Mouse (Mus musculus): ENCODE measurements around the gene Snrnp25.

Snrnp25 gene

DNA sequence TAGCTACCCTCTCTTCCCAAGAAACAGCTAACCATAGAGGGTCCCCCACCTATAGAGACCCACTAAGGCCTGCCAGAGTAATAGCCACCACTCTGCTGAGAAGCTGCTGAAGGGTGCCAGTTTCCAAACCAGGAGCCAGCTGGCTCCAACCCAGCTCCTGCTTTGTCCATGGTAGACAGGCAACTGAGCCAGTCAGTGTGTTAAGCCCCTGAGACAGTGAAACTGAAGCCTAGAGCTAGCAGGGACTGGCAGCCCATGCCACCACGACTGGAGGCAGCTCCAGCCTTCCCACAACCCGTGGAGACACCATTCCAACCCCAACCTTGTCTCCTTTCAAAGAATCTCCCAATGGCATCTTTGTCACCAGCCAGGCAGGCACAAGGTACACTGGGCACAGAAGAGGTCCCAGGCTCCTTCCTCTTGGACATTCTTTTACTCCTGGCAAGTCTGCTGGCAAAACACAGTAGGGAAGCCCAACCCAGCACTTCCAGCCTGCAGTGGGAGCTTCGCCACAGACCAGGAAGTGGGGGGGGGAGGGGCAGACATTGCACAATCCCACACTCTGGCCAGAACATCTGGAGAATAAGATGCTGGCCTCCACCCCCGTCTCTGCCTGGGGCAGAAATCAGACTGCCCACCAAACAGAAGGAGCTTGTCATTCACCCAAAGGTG is 19.4 kb downstream of the Snrnp25 start:
- peak; percentile 91 for DNase-seq (ENCODE audit: low spot score)

DNA sequence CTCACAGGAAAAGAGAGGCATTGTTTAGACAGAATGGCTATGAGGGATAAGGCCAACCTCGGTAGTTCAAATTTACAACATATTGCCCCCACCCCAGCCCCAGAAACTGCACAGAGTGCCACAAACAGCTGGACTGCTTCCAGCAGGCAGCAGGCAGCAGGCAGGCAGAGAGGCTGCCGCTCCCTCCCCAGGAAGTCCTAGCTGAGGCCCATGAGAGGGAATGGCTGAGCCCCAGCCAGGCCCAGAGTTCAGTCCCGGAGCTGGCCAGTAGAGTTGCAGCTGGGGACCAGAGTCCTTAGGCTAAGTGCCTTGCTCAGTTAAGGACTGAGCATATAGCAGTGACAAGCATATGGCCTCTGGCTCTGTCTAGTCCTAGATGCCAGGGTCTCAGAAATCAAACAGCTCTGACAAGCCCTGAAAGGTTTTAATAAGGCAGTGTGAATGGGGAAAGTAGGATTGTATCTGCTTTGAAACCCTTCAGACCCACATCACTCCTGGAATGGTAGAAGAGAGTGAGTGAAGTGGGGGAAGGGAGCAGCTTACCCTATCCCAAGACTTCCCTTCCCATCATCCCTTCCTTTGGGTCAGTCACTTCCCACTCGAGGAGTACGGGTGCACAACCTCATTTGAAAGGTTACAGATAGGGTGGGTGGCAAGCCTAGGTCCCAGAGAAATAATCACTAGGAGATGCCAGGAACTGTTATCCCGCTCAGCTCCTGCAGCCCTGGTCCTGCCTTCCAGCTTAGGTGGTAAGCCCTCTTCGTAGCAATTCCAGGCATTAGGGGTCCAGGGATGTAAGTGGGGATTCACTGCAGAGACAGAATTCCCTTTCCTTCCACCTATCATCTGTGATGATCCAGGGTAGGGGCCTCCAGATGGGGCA is 20.2 kb downstream of the Snrnp25 start:
- peak; percentile 45 for DNase-seq (ENCODE audit: low spot score)

DNA sequence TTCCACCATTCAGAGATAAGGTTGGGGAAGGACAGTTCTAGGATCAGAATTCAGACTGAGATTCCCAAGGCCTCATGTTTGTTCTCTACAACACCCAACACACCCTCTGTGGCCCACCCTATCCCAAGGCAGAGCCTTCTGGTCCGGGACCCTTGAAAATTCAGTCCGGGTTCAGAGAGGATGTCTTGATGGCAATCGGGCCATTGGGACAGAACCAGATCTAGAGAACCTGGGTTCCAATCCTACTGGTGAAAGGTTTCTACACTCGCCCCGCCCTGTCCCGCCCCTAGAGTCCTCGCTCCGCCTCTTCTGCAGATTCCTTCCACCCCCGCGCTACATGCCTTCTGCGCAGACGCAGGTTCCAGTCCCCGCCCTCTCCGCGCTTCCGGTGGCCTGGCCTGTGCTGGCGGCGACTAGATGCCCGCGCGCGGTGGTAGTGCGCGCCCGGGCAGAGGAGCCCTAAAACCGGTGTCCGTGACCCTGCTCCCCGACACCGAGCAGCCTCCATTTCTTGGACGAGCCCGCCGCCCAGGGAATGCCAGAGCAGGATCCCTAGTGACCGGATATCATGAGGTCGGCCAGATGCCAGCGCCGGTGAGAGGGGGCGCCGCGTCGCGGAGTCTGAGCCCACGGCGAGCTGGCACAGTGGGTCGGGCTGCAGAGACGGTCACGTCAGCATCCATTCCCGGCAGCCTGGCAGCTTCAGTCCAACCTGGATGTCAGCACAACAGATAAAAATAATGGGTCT is 21.1 kb downstream of the Snrnp25 start, which contains the start of gene Mpg:
TSS of gene Mpg (plus strand) at position 382 of the 748 bp plus-strand sequence.
- peak; percentile 91 for DNase-seq (ENCODE audit: low spot score)

DNA sequence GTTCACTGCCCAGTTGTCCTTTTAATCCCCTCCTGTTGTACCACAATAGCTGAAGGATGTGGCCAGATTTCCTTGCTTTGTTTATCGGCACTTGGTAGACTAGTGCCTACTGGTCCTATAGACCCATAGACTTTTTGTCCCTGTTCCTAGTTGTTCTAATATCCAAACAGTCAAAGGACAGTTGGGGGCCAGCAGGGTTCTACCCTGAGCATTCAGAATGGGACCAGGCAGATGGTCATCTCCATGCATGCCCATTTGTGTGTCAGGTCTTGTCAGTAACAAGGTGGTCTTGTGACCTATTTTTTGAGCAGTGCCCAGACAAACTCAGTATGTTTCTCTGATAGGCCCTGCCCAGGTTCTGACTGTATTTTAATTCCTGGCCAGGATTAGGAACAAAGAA is 21.8 kb downstream of the Snrnp25 start:
- no peak for DNase-seq (ENCODE audit: low spot score)

DNA sequence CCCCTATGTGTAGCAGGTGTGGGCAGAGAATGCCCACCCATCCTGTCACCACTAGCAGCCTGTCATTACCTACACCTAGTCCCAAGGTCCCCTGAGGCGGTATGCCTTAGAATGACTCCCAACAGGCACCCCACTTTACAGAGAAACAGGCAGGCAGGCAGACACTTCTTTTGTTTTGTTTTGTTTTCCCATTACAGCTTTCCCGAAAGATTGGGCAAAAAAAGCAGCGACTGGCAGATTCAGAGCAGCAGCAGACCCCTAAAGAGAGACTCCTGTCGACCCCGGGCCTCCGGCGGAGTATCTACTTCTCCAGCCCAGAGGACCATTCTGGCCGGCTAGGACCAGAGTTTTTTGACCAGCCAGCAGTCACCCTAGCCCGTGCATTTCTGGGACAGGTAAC is 22.3 kb downstream of the Snrnp25 start:
- no peak for DNase-seq (ENCODE audit: low spot score)

DNA sequence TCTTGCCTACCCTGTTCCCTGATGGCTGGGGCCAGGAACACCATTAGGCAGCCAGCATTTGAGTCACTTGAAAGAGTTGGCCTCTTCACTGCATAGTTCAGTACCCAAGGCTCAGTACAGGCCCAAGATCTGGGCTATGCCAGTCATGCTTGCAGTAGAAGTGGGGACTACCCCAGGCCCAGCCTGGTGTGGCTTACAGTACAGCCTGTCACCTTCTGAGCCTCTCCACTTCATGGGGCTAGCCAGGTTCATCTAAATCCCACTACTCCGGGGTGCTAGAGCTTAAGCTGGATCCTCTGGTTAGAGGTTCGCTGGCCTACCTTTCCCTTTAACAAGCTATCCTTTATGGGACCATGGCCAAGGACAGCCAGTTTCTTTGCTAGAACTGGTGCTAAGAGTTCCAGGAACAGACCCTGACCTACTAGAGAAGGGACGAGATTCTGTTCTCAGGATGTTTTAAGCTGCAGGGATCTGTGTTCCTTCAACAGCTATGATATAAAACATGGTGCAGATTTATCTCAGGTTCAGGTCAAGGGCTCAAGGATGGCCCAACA is 23.2 kb downstream of the Snrnp25 start:
- no peak for DNase-seq (ENCODE audit: low spot score)

DNA sequence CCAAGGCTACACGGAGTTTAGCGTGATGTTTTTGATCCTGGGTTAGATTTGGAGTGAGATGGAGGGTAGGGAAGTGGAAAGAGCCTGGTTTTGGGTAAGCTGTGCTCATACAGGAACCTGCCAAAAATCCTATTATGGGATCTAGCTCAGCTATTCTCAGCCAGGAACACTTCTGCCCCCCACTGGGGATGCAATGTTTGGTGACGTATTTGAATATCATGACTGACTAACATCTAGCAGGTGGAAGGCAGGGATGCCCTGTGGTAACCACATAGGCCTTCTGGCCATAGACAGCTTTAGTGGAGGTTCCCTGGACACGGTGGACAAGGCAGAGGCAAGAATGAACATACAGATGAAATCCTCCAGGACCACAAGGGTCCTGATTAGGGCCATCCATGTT is 25.0 kb downstream of the Snrnp25 start:
- no peak for DNase-seq (ENCODE audit: low spot score)

DNA sequence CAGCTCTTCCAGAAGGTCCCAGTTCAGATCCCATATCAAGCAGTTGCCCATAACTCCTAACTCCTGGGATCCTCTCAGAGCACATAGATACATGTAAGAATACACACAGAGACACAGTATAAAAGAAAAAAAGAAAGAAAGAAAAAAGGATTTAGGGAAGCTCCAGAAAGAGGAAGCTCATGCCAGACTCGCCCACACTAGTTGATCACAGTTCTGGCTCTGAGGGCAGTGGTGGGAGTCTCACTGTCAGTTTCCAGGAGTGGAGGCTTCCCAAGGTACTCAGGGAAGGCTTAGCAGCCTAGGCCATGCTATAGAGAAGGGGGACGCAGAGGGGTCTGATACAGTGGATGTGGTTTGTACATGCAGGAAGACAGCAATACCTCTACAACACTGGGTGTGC is 25.9 kb downstream of the Snrnp25 start:
- DNase-seq (ENCODE audit: low spot score), result no peak

DNA sequence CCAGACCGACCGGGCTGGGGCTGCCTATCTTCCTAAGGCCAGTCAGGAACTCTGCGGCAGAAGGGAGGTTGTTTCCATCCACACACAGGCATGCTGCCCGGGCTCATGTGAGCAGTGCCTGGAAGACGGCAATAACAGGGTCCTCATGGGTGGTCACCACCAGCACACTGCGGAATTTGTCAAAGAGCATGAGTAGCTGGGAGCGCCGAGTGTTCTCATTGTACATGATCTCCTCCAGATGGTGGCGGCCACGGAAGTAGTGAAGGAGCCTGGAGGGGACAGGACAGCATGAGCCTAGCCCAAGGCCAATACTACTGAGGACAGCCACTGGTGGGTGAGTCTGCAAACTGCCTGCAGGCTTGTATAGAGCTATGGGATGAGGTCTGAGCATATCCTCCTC is 27.6 kb downstream of the Snrnp25 start:
- DNase-seq (ENCODE audit: low spot score), result no peak

DNA sequence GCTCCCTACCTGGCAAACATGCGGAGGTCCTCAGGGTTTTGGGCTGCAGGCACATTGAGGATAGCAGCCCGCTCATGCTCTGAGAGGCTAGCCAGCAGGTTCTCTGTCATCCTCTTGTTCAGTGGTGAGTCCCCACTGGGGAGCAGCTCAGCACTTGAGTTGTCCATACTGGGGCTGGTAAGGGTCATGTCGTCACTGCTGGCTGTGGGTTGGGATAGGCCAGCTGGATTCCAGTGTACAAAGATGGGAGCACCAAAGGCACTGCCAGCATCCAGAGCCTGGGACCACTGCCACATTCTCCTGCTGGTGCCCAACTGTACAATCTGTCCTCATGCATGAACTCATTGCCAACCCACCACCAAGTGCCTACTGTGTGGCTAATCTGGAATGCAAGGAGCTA is 28.7 kb downstream of the Snrnp25 start:
- no peak for DNase-seq (ENCODE audit: low spot score)

DNA sequence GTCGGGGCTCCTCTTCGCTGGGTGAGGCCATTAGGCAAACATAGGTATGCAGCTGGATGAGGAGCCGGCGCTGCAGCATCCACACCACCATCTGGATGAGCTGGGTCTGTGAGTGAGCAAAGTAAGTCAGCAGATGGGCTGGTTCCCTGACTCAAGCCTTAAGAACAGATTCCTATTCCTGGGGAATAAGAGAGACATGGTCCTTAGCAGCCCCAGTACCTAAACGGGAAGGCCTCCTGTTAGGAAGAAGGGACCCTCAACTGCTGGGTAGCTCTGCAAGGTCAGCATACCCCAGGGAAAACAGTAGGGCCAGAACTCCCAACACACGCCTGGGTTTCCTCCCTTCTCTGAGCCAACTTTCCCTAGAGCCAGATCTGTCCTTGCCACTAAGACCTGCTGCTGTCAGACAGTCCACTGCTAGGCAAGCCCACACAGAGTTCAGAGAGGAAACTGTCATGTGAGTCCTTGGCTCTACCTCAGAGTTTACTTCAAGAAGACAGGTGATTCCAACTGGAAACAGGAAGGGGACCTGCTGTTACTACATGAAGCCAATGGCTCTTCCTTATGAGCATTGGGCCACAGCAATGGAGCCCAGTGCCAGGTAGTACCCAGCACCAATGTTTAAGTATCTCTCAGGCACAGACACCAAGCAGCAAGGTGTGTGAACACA is 29.7 kb downstream of the Snrnp25 start:
- no peak for DNase-seq (ENCODE audit: low spot score)

DNA sequence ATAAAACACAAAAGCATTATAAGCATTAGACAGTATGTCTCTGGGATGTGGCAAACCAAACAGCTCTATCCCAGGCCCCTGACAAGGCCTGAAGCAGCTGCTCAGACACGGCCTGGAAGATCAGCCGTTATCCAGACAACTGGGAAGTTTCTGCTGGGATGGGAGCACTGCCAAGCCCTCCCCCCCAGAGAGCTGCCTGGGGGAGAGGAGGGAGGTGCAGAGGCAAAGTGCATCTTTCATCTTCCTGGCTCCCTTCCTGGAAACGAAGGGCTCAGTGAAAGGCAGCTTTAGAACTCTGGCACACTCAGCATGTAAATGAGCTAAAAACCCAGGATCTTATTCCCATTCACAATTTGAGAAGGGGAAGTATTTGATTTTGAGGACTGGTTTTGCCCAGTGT is 30.4 kb downstream of the Snrnp25 start:
- peak; percentile 46 for DNase-seq (ENCODE audit: low spot score)

DNA sequence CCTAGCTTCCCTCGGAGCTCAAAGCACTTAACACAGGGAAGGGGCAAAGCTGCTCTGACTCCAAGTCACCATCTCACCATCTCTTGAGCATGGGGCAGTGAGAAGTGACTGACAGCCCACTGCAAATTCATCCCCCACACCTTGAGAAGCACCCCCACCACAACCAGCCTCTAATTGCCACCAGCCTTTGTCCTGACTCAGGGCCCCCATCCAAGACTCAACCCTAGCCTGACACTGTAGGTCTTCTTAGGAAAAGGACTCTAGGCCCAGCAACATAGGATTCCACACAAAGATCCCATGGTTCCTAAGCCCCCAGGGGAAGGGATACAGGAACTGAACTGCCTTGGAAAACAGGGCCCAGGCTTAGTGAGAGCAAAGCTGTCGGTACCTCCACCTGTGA is 30.9 kb downstream of the Snrnp25 start:
- no peak for DNase-seq (ENCODE audit: low spot score)

DNA sequence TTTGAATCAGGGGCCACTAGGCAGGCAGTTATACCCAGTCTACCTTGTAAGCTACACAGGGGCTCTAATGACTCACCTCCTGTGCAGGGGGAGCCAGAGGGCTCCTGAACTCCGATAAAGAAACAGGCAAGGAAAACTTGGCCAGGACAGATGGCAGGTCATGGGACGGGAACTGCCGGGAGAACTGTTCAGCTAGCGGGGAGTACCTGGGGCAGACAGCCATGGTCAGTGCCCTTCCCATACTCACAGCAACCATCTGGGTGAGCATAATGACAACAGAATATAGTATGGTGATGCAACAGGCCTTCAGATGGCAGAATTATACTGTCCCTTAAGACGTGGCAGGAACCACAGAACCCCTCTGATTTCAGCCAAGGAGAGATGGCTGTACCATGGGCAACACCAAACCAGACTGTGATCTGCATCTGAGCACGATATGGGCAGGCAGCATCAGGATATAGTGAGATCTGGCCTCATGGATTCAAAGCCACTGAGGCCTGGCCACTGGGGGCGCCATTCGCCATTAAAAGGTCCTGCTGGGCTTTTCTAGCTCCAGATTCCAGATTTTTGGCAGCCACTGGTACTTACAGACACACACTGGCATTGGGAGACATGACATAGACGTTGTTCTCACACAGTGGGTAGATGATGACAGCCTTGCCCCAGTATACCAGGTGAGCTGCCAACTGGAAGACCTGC is 31.6 kb downstream of the Snrnp25 start:
- peak; percentile 37 for DNase-seq (ENCODE audit: low spot score)

DNA sequence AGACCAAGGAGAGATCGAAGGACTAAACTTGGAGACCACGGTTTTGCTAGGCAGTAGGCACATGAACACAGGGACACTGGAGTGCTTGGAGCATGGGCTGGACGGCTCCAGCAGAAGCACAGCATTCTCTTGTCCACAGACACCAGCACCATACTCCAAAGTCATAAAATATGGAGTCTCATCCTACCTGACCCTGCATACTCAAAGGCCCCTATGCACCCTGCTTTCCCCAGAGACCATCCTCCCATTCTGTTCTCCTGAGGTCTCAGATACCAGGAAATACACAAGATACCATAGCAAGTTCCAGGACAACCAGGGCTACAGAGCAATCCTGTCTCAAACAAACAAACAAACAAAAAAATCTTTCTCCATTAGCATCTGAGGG is 32.2 kb downstream of the Snrnp25 start:
- no peak for DNase-seq (ENCODE audit: low spot score)

DNA sequence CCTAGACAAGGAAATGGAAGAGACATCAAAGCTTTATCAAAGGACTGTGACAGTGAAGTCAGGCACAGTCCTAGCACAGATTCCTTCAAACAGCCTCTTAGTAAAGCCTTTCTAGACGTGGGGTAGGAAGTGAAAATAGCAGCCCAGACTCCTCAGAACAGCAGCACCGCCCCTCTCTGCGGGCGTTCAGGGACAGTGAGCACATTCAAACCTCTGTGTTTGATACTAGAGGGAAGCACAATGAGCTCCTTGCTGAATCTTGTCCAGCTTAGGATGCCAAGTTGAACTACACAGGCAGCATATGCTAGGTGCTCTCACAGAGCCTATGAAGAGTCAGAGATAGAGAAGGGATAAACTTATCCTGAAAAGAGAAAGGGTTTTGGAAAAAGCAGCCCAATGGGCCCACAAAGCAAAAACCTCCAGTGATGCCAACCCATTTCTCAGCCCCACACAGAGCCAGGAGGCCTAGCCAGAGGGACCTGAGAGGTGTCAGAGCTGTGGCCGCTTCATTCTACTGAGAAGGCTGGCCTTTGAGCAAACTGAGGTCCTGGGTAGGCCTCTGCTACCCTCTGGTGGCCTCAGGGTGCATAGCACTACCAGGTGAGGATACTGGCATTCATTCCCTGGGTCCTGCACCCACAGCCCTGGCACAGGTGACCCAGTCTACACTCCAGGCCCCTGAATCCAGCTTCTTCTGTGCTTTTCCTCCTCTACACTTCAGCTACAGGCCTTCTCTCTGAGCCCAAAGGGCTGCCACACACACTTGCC is 33.1 kb downstream of the Snrnp25 start:
- peak; percentile 71 for DNase-seq (ENCODE audit: low spot score)

DNA sequence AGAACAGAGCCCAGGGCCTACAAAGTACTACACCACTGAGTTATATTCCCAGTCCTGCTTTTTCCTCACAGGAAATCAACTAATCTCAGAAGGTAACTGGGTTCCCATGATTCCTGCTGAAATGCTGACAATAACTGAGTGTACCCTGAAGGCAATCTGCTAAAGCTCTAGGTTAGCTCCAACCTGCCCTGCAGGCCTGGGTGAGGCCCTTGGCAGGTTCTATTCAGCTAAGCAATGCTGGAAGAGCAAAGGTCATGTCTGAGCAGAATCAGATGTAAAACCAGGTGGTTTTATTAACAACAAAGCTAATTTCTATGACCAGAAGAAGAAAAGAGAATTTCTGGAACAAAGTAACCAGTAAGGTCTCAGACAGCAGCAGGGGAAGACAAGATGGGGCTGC is 36.2 kb downstream of the Snrnp25 start:
- DNase-seq (ENCODE audit: low spot score), result no peak

DNA sequence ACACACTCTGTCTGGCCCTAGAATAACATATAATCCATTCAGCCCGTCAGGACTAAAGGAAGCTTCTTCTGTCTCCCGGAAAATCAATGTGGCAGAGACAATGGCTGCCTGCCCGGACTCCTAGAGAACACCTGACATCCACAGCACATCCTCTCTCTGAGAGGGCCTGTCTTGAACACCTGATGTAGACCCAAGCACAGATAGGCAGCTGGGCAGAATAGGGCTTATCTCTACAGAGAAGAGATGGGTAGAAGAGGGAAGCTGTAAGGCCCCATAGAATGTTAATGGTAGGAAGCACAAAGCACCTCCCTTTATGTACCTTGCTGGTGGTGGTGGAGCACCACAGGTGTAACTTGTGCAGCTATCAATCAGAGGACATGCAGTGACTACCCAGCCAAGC is 37.0 kb downstream of the Snrnp25 start:
- no peak for DNase-seq (ENCODE audit: low spot score)

DNA sequence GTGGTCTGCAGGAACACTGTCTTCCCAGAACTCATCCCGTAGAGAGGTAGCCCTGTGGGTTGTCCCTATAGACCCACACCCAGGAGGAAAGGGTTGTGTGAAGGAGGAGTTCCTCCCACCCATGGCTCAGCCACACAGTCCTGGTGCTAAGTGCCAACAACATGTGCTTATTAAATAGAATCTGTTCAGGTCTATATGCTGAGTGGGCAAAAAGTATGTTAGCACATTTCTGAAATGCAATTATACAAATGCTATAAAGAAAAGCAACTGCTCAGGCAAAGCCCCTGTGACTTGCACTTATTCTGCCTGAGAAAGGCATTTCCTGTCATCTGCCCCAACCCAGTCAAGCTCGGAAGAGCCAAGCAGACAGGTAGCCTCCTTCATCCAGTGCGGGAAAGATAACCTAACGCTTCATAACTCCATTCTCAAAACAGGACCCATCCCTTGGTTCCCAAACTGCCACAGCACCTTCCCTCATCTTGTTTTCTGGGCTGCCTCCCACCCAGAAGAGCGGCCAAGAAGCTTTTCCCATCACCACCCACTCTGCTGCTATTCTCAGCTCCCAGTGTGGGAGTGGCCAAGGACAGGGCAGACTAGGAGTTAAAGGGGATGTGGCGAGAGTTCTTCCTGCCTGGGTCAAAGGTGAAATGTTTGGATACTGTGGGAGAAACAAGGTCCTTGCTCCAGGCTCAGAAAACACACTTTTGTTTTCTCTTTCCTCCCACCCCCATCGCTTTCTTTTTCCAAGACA is 38.2 kb downstream of the Snrnp25 start:
- DNase-seq (ENCODE audit: low spot score), result no peak

DNA sequence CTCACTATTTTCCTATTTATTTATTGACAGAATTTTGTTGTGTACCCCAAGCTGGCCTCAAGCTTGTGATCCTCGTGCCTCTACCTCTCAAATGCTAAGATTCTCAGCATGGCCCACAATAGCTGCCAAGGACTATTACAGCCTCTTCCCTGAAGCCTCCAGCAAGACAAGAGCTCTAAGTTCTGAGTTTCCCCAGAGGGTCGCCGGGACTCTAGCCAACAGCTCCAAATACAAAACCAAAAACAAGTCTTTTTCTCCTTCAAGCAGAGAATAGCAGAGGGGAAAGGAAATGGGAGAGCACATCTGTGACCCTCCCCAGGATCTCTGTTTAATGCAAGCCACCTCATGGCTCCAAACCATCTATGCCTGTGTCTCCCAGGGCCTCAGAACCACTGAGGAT is 38.8 kb downstream of the Snrnp25 start:
- no peak for DNase-seq (ENCODE audit: low spot score)

Measured in lung, postnatal 25 days (tissue).